Mouse (Mus musculus): Measurements from ENCODE around the gene Zrsr1.

- no peak for TF ChIP-seq POLR2A (IDR thresholded peaks at IDR 0.05; ENCODE audit: insufficient read depth, low read depth, low read length)
- TF ChIP-seq CTCF (IDR thresholded peaks at IDR 0.05; ENCODE audit: insufficient read depth, low read depth, low read length) = no peak
Measured at GRCm38 (mm10) chr11:22995461-22995860, 23.7 kb downstream of the Zrsr1 start.
